Mouse (Mus musculus) urinary bladder, adult 2 months (tissue): Measurements from ENCODE around the gene Mvb12a. TPM values are rescaled to one million over a fixed set of nuclear protein-coding genes. Genes with fewer than 3 reads are reported as not detected.
"Not testable (repeated sequence)": the region's sequence is repeated elsewhere in the genome, so short reads cannot be mapped to it uniquely, and the experiment has no call there.

Experiments used
- DNase-seq: peaks from one replicate; pipeline ENCODE4 v3.0.0; 2022; ENCODE audit warnings: low spot score
- polyA plus RNA-seq: library from polyadenylated mRNA; depleted of rRNA; stranded (reverse); fragments of >200 nt; gene quantifications from 2 replicates; pipeline ENCODE4 v1.2.3, GENCODE M21; 2012; rRNA removed

Mvb12a gene
- 96.1 and 115 TPM in 2 replicates for polyA plus RNA-seq

DNA sequence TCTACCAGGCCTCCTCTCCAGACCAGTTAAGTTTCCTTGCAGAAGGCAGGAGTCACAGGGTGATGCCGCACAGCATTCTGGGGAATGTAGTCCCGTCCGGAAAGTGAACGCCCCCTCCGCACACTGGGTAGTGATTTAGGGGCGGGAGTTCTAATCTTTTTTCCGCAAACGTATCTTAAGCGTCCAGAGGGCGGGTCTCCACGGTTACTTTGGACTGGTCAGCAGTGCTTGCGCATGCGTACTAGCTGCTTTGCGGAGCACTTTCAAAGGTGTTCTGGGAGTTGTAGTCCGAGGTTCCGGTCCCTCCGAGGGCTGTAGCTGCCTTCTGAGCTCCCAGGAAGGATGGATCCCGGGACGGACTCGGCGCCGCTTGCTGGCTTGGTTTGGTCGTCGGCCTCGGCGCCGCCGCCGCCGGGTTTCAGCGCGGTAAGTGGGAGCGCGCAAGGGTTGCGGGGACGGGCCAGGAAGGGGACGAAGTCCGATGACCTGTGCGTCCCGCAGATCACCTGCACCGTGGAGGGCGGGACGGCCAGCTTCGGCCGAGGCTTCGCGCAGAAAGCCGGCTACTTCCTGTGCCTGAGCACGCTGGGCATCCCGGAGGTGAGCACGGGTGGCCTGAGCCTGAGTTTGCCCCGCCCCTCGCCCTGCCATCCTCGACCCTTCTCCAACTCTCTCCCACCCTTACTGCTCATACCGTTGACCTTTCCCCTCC lies at the start of gene Mvb12a:
Gene Mvb12a (plus strand): TSS at position 291 of the 712 bp plus-strand sequence.
- peak; percentile 73 for DNase-seq

DNA sequence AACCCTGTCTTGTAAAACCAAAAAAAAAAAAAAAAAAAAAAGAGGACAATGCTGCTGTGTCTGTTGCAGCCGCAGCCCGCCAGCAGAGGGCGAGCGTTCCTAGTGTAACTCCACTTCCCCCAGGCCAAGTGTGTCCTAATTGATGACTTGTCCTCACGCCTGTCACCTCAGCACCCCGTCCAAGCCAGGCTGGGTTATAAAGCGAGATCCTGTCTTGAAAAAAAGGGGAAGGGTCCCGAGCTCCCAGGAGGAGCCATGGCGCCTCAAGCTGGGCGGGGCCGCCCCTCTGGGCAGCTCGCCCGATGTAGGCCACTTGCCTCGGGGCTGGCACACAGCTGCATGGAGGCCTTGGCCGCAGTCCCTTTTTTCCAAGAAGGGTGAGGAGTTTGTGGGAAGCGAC lies 47.7 kb upstream of the Mvb12a start:
- peak; percentile 79 for DNase-seq

DNA sequence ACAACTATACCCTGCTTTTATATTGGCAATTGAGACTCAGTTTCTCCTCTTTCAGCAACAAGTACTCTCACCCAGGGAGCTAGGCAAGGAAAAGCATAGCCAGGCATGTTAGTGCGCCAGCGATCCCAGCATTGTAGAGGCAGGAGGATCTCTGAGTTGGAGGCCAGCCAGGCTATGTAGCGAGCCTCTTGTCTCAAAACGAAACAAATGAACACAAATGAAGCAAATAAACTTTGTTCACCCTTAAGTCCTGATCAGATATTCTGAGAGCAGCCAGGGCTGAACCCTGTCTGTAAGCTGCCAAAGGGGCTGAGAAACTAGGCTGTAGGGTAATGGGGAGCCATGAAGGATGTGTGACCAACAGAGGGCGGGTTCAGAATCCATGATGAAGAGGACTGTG lies 46.9 kb upstream of the Mvb12a start:
- no peak for DNase-seq

DNA sequence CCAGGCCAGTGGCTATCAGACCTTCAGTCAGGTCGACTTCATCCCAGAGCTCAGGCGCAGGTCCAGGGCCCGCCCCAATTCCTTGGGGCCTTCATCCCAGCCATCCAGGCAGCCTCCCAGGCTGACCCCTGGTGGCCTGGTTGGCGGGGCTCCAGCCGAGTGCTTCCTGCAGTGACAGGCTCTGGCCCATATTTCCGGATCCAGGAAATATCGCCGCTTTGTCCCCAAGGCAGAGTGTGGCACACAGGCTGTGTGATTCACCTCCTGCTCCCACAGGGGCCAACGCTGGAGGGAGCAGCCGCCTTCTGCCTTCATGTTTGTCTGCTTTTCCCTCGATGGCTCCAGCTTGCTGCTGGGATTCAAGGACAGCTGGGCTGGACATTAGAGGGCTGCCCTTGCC lies 46.2 kb upstream of the Mvb12a start:
- peak; percentile 63 for DNase-seq

DNA sequence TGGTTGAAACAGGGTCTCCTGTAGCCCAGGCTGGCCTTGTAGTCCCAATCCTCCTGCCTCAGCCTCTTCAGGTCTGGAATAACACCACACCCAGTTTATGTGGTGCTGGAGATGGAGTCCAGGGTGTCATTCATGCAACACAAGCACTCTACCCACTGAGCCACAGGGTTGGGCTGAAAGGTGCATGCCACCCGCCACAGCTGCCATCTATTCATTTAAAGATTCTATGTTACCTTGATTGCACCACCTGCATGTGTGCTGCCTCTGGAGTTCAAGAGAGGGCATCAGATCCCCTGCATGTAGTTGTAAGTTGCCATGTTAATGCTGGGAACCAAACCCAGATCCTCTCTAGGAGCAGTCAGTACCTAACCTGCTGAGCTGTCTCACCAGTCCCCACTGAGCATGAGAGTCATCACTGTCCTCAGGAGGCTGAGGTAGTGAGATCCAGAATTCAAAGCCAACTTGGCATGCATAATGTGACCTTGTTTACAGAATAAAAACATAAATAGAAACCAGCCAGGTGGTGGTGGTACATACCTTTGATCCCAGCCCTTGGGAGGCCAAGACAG lies 45.6 kb upstream of the Mvb12a start:
- no peak for DNase-seq

DNA sequence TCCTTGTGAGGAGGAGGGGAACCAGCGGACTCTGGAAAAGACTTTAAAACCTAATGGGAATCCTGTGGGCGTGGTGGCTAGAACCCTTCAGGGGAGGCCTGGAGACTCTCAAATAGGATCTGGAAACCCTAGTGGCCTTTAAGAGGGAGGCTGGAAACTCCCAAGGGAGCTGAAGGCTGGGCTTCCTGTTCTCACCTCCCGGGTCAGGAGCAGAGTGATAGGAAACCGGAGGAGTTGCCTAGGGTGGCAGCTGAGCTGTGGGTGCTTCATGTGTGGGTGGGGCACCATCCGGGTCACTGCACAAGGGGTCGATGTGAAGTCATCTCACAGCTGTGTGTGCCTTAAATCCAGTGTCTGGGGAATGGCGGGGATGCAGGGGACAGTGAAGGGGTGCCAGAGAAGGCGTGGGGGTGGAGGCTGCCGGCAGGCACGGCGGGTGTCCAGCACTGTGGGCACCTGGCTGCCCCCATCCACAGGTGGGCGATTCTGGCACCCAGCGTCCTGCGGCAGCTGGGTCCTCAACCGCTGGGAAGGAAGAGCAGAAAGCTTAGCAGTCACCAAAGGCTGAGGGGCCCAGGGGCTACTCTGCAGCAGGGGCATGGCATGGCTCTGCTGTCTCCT lies 44.7 kb upstream of the Mvb12a start:
- no peak for DNase-seq

DNA sequence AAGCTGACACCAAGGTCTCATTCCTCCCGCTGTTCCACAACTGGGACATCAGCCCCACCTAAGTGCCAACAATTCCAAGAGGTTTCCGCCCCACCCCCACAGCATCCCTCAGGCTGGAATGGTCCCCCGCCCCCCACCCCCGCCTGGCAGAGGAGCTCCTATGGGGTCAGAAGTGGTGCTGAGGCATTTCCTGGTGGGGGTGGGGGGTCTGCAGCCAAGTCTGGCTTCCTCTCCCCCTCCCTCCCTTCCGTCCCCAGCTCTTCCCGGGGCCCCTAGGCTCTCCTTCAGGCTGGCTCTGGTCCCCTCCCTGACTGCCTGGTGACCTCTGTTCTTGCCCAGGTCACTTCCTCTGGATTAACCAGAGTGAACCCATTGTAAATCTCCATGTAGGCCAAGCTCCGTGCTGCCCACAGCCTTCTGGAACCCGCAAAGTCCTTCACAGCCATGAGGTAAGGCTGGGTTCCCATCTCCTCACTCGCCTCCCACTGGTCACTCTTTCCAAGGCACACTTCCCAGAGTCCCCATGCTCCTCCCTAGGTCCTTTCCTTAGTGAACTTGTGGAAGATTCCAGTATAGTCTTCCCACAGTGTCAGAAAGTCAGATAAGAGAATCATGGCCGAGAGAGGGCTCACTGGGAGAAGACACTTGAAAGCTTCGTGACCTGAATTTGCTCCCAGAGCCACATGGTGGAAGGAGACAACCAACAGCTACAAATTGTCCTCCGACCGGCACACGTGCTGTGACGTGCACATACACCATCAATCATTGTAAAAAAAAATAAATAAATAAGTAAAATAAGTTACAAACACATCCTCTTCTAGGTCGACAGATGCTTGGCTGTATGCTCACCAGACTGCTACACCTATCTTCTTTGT lies 43.7 kb upstream of the Mvb12a start:
- no peak for DNase-seq

DNA sequence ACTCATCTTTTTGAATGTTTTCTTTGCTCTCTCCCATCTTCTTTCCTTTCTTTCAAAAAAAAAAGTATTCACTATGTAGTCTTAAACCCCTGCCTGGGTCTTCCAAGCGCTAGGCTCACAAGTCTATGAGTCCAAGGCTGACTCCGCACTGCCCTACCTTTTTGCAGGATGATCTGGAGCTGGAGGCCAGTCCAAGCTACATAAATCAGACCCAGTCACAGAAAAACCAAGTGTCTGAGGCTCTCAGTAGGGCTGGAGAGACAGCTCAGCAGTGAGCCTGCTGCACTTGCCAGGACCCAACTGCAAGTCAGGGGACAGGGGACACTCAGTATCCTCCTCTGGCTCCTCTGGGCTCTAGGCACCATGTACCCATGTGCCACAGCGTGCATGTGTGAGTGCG lies 38.4 kb upstream of the Mvb12a start:
- DNase-seq, result no peak

DNA sequence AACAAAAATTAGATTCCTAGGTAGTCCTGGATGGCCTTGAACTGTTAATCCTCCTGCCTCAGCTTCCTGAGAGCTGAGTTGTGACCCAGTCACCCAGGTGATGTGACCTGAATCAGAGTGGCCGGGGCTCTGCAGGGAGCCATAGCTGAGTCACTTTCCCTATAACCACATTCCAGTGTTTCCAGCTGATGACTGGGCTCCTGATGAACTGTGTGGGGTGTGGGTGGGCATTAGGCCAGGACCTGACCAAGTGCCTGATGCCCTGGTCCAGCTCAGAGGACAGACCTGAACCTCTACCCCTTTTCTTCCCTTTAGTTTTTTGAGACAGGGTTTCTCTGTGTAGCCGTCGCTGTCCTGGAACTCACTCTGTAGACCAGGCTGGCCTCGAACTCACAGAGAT lies 37.4 kb upstream of the Mvb12a start:
- no peak for DNase-seq

DNA sequence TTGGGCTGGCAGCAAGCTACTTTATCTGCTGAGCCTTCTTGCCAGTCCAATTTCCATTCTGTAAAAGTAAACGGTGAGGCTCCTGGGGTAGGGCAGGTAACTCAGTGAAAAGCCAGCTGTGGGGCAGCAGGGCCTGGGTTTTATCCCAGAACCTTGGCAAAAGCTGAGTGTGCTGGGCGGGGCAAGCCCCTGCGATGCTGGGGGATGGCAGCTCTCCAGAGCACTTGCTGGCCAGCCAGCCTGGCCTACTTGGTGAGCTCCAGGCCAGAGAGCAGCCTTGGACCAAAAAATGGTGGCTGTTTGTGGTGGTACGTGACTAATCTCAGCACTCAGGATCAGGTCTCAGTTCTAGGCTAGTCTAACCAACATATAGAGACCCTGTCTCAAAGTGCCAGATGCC lies 36.7 kb upstream of the Mvb12a start:
- DNase-seq, result no peak

DNA sequence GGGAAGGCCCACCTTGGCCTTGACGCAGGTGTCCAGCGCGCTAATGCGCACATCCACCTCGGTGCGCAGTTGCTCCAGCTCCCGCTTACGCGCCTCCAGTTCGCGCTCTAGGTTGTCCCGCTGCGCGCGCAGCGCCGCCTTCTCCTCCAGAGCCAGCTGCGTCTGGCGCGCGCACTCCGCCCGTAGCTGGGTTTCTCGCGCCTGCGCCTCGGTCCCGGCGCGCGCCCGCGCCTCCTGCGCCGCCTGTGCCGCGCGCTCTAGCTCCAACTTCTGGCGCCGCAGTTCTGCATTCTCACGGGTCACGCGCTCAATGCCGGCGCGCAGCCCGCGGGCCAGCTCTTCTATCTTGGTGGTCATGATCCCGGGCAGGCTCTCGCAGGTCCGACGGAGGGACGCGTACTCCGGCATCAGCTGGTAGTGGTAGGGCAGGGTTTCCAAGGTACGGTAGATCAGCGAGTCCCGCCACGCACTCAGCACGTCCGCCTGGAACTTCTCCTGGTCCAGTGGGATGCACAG lies 35.1 kb upstream of the Mvb12a start:
- DNase-seq, result peak; percentile 45

DNA sequence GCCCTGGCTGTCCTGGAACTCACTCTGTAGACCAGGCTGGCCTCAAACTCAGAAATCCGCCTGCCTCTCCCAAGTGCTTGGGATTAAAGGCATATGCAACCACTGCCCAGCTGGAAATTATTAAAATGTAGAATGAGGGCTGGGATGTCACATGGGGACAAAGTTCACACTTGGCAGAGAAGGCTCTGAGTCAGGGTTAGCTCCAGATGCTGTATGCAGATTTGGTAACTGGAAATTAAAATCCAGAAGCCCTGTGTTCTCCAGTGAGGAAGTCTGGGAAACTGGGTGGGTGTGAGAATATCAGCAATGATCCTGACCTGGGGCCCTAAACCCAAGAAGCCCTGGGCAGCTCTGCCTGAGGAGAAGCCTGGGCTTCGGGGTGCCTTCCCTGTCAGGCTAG lies 33.4 kb upstream of the Mvb12a start:
- no peak for DNase-seq

DNA sequence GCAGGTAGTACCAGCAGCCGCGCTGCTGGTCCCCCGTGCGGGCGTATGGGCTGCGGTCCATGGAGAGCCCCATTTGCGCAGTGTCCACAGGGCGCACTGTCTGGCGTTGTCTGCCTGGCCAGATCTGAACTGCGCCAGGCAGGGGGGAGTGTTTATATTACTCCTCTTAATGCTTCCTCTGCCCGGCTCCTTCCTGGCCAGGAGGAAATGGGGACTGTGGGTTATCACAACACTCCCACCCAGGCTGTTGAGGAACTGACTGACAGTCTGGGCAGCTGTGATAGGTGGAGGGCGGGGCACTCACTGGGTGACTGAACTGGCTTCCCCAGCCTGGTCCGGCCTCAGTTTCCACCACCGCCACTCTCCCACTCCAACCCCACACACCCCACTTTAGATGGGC lies 31.1 kb upstream of the Mvb12a start, which contains the start of gene Plvap:
Gene Plvap (minus strand): TSS at position 109 of the 400 bp plus-strand sequence.
- DNase-seq, result no peak

DNA sequence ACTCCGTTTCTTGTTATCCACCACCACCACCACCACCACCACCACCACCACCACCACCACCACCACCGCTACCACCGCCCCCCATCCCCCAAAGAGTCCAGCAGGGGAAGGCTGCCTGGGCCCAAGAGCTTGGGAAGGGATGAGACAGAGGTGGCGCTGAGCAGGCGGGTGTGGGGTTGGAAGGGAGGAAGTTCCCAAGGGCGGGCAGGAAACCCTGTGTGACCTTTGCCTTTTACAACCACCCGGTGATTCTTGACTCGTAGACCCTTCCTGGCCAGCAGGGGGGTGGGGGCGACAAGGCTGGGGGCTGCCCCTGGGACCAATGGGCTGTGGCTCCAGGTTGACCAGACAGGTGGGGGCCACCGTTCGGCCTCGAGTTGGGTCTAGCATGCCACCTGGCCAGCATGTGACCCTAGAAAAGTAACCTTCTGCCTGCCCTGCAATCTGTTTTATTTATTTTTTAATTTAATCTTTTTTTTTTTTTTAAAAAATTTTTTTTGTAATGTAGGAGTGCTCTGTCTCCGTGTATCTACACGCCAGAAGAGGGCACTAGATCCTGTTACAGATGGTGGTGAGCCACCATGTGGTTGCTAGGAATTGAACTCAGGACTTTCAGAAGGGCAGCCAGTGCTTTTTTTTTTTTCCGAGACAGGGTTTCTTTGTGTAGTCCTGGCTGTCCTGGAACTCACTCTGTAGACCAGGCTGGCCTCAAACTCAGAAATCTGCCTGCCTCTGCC lies 29.5 kb upstream of the Mvb12a start:
- DNase-seq, result no peak

DNA sequence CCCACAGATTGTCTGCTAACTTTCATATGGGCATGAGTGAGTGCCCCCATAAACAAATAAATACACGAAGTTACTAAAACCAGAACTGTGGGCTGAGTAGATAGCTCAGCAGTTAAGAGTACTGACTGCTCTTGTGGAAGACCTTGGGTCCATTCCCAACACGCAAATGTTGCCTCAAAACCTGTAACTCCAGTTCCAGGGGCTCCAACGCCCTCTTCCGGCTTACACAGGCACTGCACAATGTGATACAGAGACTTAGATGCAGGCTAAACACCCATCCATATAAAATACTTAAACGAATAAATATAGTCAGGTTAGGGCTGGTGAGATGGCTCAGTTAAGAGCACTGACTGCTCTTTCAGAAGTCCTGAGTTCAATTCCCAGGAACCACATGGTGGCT lies 27.7 kb upstream of the Mvb12a start:
- DNase-seq, result no peak

DNA sequence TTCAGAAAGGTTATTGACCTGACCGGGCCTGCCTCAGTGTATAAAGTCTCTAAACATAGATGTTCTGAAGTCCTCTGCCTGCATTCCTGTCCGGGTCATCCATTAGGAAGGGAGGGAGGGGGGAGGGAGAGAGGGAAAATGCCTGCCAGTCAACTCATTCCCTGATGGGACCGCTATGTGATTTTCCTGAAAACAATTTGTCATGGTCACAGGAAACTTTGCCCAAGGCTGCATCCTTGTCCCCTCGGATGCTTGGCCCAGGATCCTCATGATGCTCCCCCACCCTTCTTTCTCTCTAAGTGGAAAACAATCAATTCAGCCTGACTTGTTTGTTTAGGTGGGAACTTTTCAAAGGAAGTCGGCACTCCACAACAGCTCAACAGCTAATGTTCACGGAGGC lies 25.9 kb upstream of the Mvb12a start:
- no peak for DNase-seq

DNA sequence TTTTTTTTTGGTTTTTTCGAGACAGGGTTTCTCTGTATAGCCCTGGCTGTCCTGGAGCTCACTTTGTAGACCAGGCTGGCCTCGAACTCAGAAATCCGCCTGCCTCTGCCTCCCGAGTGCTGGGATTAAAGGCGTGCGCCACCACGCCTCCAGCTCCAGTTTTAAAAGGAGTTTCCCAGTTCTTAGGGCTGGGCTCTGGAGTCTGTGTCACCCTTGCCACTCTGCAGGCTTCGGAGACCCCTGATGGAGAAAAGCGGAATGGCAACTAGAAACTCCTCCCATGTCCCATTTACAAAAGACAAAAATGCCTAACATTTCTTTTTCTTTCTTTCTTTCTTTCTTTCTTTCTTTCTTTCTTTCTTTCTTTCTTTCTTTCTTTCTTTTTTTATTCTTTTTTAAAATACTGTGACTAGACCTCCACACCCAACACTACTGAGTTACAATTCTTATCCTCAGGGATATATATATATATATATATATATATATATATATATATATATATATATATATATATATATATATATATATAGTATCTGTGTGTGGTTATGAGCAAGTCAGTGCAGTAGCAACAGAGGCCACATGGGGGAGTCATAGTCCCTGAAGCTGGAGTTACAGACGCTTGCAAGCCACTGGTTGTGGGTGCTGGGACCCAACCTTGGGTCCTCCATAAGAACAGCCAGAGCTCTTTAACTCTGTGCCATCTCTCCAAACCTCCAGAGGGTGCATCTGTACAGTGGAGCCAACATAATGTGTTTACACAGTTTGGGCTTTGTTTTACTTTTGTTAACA lies 23.5 kb upstream of the Mvb12a start:
- DNase-seq, result not testable (repeated sequence)

DNA sequence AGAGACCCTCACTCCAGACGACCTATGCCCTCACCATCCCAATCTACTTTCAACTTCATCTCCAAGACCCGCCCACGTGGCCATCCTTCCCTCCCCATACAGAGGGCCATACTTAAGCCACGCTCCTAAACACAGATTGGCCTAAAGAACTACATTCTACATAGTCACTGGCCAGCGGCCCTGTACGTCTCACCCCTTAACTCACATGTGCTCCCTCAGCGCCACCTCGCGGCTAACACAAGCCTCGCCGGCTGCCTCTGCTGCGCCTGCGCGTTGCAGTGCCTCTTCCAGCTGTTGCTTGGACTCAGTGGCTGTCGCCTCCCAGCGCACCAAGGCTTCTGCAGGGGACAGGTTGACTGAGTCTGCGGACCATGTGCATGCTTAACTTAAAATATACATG lies 21.1 kb upstream of the Mvb12a start:
- DNase-seq, result peak; percentile 91

DNA sequence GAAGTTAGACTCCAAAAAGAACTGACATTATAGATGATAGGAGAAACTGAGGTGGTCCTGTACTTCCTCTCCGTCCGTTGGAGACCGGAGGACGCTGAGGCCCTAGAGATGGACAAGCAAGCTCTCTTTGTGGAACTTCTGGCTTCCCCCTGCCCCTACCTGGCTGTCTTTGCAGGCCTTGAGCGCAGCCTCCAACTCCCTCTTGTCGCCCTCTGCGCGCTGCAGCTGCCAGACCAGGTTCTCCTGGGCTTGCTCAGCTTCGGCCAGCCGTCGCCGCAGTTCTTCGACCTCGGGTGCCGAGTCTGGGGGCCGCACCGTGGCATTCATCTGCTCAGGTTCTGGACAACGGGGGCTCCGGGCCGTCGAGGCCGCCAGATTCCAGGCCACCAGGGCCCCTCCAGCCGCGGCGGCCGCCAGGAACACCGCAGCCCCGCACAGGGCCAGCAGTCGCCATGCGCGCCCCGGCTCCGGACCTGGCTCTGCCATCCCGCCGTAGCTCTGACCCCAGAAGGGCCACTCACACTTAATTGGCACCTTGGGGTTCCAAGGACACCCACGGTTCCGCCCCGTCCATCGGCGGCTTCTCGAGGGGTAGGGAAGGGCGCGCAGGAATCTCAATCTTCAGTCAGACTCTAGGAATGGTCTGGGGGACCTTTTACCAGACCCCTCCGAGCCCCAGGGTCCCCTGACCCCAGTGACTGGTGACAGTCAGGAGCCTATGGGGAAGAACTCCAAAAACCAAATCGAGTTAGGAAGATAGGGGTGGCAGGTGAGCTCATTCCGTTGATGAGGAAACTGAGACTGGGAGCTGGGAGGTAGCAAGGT lies 17.3 kb upstream of the Mvb12a start, which contains the start of gene Ccdc194:
Gene Ccdc194 (minus strand): TSS at position 486 of the 825 bp plus-strand sequence.
- no peak for DNase-seq

DNA sequence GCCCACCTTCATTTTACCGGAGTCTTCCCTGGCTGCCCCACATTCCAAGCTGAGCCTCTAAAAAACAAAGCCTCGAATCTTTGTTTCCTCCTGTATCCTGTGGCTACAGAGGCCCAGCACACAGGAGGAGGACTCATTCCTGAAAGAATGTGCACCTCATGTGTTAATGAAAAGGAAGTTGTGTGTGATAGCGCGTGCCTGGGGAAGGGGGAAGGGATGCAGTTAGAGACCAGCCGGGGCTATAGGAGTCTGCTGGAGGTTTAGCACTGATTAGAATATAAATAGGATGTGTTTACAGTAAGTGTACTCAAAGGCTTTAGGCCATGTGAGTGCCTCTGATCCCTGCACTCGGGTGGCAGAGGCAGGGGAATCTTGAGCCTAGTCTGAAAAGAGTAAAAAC lies 16.4 kb upstream of the Mvb12a start:
- no peak for DNase-seq
